Mouse (Mus musculus) MEL (cell line): ENCODE measurements around the gene Frmd6.

Experiments
- CTCF ChIP-seq, 3 experiments: IDR thresholded peaks in 2 of 3; conservative IDR thresholded peaks in 1 of 3; 2 replicates each; pipeline ENCODE4 v1.5.1; 2011 to 2012; ENCODE audit warnings: low read length in 3 of 3, low read depth in 2 of 3, mild to moderate bottlenecking in 2 of 3, improper control_type of control experiment in 1 of 3, inconsistent platforms in 1 of 3, mixed read lengths in 1 of 3, moderate library complexity in 1 of 3; ENCODE audit not compliant: control insufficient read depth in 1 of 3, insufficient read depth in 1 of 3, poor library complexity in 1 of 3, severe bottlenecking in 1 of 3
- EP300 ChIP-seq, 2 experiments: IDR thresholded peaks; 2 replicates each; pipeline ENCODE4 v1.6.1; 2011; ENCODE audit warnings: improper control_type of control experiment in 2 of 2, low read length in 2 of 2, low read depth in 1 of 2, mild to moderate bottlenecking in 1 of 2
- MYC ChIP-seq: IDR thresholded peaks from 2 replicates; pipeline ENCODE4 v1.6.1; 2011; ENCODE audit warnings: low read depth, mild to moderate bottlenecking, low read length, improper control_type of control experiment, moderate library complexity
- POLR2AphosphoS5 ChIP-seq: IDR thresholded peaks from 2 replicates; pipeline ENCODE4 v1.6.1; 2012; ENCODE audit warnings: low read depth, borderline replicate concordance, mild to moderate bottlenecking, inconsistent platforms, low read length, moderate library complexity, mixed read lengths

DNA sequence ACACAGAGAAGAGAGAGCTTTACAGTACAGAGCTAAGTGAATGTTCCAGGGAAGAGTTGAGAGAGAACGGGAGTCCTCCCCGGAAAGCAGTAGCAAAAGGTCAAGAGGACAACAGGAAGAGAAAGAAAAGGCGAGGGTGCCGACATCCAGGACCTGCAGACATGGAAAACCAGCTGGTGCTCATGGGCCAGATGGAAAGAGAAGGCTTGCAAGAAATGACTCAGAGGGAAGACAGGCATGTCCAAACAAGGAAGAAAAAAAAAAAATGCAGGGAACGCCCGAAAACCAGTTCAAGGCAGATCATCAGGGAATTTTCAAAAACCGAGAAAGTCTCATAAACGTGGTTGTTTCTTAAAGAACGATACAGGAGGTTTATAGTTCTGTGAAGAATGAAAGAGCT, 81.6 kb downstream of the Frmd6 start:
- TF ChIP-seq CTCF (IDR thresholded peaks at IDR 0.05 in 2 of 3, conservative IDR thresholded peaks at IDR 0.05 in 1 of 3; ENCODE audit: control insufficient read depth in 1 of 3, insufficient read depth in 1 of 3, low read depth in 2 of 3, low read length in 3 of 3, poor library complexity in 1 of 3, severe bottlenecking in 1 of 3) = no peak
- TF ChIP-seq EP300 (IDR thresholded peaks at IDR 0.05; ENCODE audit: low read depth in 1 of 2, low read length in 2 of 2) = no peak
- TF ChIP-seq MYC = no peak
- TF ChIP-seq POLR2AphosphoS5 = no peak
